Mouse (Mus musculus): ENCODE measurements at regions not wholly inside any gene's neighbourhood (a gene's known extent, or its start where the extent isn't known, plus 50 kb on each side); places are given as distances from the start of the nearest gene placed in this dataset.

DNA sequence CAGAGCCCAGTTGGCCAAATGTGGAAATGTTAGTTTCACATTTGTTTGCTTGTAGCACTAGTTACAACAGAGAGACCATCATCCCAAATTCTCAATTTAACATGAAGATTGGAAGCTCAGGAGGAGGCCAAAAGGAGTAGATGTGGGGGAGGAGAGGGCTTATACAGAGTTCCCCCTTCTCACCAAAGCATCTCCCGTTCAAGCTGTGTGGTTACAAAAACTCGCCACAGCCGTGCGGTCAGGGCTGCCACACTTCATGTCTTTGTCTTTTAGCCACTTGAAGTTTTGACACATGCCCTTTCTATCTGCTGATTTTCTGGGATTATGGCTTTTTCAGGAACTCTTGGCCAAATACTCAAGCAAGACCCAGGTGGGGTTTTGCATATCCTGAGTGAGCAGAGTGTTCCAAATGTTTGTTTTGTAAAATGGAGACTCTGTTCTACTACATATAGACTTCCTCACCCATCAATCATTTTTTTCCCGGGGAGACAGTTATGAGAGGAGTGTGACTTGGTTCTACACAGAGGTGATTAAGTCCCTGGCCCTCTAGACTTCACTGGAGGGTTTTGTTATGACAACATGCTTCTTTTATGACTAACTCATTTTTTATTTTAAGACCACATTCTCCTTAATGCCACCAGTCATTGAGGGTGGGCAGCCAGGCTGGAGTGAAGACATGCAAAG is 605.4 kb upstream of the Sall1 start:
- no peak for DNase-seq (ENCODE audit: low spot score)

DNA sequence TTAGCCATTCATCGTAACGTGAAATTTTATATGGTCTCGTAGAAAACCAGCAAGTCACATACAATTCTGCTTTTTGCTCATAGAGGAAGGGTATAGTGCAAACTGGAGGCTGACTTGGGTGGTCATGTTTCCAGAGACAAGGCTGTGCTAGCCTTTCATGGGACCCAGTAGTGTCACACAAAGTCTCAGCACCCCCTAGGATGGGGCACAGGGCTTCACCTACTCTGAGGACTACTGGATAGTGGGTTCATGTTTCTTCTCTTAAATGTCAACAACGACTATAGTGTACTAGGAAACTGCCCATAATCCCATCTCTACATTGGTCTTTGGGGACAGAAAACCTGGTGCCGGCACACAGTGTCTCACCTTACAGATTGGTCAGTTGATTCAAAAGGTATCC is 603.0 kb upstream of the Sall1 start:
- DNase-seq (ENCODE audit: low spot score), result no peak

DNA sequence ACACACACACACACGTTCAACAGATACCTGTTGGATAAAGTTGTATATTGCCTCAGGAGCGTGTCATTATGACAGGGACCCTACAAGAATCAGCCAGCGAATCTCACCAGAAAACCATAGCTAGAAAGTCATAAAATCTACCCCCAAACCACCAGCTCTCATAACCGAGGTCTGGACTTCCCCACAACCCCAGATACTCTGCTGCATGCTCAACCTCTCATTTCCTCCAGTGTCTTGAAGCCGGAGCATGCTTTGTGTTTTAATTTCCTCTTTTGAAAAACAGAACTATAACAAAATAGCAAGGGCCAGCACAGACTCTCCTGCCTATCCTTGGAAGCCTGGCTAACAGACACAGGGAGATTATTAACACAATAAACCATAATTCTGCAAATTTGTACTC is 597.4 kb upstream of the Sall1 start:
- no peak for DNase-seq (ENCODE audit: low spot score)

DNA sequence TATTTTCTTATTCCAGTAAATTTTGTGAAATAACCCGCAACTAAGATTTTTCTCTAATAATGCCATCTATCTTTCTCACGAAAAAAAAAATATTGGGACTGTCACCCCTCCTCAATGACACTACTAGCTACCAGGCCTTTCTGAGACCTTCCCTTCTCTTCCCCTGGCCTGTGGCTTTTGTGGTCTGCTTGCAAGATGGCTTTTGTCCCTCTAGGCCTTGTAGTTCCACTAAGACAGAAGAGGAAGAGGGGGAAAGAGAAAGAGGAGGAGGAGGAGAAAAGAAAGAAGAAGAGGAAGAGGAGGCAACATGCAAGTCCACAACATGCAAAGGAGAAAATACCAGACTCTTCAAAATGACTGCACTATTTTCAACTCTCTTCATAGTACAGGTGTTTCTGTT is 590.9 kb upstream of the Sall1 start:
- no peak for DNase-seq (ENCODE audit: low spot score)

- DNase-seq (ENCODE audit: low spot score), result no peak
Measured at GRCm38 (mm10) chr8:89632304-89632703, 588.3 kb upstream of the Sall1 start.

GRCm38 (mm10) chr8:89630540-89630939 is 586.6 kb upstream of the Sall1 start:
- no peak for DNase-seq (ENCODE audit: low spot score)

DNA sequence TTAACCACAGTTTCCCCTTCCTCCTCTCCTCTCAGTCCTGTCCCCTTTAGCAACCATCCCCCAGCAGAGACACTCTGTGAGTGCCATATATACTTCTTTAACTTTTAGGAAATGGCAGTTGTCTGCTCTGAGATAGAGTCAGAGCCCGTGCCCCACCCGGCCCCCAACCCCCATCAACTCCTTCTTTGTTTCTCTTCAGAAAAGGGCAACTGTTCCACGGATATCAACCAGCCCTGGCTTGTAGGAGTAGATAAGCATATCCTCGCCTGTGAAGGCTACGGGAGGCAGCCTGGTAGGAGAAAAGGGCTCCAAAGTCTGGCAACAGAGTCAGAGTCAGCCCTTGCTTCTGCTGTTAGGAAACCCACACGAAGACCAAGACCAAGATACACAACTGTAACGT is 574.1 kb upstream of the Sall1 start:
- DNase-seq (ENCODE audit: low spot score), result no peak

DNA sequence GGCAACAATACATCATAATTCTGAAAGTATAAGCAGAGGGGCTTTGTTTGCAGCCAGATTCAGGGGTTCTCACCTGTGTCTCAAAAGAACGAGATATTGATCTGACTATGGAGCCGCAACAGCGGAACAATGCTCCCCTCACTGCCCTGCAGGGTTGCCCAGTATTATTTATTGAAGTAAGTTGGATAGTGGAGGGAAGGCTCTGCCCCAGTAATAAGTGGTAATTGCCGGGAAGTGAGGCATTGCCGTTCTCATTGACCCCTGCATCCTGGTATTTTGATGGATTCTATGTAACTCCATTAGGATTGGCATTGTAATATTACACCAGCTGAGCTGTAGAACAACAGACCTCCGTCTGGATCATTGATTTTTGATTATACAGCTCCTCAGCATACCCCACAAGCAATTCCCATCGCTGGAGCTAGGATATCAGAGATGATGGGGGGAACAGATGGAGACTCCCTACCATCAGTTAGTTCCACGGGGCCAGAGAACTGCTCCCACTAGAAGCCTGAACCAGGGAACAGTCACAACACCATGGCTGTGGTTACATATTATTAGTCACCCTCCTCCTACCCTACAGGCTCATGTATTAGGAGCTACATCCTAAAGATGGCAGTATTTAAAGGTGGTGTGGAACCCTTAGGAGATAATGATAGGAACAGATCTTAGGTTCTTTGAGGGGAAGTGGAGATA is 572.0 kb upstream of the Sall1 start:
- no peak for DNase-seq (ENCODE audit: low spot score)

DNA sequence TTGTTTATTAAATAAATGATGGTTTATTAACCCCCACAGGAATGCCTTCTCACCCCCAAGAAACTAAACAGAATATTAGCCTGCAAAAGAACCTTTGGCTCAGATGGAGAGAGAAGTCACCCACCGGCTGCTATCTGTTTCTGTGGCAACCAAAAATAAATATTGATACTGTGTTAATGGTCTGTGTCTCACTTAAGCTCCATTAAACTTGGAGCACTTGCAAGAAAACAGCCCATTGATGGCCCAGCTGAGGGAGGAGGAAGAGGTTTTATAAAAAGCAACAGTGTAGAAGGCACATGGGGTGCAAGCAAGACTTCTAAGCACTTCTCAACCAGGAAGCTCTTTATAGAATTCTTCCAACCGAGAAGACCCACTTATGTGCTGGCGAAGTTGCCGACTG is 565.1 kb upstream of the Sall1 start:
- DNase-seq (ENCODE audit: low spot score), result no peak

DNA sequence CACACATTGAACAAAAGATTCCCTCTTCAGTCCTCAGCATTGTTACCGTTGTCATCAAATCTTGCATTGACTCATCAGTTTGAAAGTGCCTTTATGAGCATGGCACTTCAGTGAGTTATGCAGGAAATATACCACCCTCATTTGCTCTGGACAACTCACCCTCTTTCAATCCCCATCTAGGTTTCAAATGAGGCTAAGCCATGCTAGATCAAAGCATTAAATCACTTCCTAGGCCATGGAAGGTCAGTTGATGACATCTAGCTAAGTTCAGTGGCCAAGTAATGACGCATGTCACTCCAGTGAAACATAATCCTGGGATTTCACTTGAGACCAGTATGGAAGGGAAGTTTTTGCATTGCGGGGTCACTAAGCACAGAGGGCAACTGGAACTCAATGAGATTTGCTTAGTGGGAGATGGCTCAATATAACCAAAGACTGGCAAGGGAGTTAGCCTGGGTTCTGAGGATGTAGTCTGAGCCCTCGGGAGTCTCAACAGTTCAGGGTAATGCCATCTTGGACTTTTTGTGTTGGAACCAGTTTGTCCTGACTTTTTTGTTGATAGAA is 562.0 kb upstream of the Sall1 start:
- no peak for DNase-seq (ENCODE audit: low spot score)

DNA sequence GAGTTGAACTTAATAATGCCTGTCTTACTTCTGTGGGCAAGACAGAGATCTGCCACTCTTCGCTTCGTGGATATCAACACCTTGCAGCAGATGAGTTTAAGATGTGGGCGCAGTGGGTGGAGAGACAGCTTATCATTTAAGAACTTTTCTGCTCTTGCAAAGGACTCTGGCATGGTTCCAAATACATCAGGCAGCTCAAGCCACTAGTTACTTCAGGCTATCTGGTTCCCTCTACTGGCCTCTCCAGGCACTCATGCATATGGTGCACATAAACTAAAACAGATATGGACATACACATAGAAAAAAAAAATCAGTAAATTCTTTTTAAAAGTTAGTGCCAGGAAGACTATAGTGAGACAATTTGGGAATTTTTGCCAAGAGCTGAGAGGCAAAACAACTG is 560.5 kb upstream of the Sall1 start:
- DNase-seq (ENCODE audit: low spot score), result no peak

DNA sequence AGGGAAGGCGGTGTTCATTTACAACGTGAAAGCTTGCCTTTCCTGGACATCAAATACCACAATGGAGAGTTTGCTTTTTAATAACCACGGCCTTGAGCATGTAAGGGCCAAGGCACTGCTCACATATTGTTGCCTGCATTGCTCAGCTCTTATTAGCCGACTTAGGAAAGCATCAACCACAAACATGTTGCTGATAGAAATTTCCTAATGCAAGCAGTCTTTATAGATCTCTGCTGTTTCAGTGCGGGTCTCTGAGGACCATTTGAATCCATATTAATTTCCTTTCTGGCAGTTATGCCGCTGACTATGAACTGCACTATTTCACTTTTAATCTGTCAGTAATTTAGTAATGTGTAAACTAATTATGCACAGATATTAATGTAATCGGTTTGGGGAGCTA is 552.4 kb upstream of the Sall1 start:
- DNase-seq (ENCODE audit: low spot score), result no peak

DNA sequence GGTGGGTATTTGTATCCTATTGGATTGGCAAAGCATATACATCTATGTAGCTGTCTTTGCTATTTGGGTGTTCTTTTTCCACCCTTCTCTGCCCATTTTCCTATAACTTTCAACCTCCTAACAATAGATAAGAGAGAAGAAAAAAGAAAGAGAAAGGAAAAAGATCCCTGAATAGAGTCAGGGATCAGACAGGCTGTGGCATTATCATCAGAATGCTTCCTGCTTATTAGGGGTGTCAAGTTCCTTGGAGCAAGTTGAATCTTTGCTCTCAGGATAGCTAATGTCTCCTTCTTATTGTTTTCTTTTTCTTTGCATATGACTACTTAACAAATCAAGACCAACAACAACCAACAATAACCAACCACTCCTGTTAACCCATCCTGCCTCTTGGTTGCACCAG is 539.1 kb upstream of the Sall1 start:
- no peak for DNase-seq (ENCODE audit: low spot score)

GRCm38 (mm10) chr8:89582566-89582965 is 538.6 kb upstream of the Sall1 start:
- no peak for DNase-seq (ENCODE audit: low spot score)

DNA sequence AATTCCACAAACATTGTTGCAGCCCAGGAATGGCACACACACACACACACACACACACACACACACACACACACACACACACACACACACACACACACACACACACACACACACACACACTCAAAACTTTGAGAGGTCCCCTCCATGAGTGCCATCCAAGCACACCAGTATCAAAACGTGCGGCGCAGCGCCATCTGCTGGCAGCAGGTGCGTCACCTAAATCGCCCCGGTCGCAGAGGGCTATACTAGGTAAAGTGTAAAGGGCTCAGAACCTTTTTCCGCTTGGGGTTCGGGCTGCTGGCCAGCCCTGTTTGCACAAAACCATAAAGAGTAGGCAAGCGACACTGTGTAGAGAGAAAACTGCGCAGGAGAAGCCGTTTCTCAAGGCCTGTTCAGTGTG is 527.9 kb upstream of the Sall1 start:
- DNase-seq (ENCODE audit: low spot score), result no peak

- no peak for DNase-seq (ENCODE audit: low spot score)
Measured at GRCm38 (mm10) chr8:89570639-89571325, 526.8 kb upstream of the Sall1 start.

DNA sequence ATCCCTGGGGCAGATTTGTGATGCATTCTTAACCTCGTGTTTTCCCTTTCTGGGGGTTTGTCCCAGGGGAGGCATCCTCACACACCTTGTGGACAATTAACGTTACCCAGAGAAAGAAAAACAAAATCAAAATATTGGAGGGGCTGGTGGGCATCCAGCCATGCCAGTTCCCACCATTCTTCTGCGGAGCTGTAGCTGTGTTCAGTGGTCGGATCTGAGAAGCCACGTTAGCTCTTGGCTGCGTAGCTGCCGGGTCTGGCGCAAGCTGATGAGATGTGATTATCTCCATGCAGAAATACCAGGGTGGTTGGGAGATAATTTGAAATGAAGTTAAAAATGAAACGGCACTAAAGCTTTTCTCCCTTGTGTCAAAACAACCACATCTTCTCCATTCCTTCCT is 525.4 kb upstream of the Sall1 start:
- DNase-seq (ENCODE audit: low spot score), result no peak

DNA sequence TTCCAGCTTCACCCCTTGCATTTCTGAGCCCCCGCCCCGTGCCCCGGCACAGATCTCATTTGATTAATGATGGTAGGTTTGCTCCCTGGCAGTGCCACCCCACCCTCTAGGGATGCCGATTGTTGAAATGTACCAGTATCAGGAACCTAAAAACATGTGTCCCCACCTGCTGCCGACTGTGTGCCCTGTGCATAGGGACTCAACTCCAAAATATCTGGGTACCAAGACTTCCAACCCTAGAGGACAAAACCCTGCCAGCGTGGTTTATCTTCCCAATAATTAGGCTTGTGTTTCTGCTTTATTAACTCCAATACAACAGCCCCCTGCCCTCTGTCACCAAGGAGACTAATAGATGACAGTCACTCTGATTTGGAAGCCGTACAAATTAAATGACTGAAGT is 524.7 kb upstream of the Sall1 start:
- DNase-seq (ENCODE audit: low spot score), result no peak

GRCm38 (mm10) chr8:89566986-89567385 is 523.0 kb upstream of the Sall1 start:
- no peak for DNase-seq (ENCODE audit: low spot score)

DNA sequence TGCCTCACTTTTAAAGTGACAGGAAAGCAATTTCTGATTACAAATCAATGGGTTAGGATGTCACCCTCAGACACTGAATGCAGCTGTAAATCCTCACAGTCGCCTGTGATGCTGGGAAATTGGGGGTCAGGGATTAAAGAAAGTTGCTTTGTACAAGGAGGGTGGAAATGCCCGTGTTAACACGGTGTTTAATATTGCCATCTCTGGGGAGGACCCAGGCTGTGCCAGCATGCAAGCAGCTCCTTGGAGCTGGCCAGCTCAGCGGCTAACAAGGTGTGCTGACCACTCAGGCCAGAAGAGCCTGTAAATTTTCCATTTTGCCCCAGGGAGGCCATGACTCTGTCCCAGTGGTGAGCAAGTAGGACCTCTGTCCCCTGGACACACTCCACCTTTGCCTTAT is 522.5 kb upstream of the Sall1 start:
- no peak for DNase-seq (ENCODE audit: low spot score)

DNA sequence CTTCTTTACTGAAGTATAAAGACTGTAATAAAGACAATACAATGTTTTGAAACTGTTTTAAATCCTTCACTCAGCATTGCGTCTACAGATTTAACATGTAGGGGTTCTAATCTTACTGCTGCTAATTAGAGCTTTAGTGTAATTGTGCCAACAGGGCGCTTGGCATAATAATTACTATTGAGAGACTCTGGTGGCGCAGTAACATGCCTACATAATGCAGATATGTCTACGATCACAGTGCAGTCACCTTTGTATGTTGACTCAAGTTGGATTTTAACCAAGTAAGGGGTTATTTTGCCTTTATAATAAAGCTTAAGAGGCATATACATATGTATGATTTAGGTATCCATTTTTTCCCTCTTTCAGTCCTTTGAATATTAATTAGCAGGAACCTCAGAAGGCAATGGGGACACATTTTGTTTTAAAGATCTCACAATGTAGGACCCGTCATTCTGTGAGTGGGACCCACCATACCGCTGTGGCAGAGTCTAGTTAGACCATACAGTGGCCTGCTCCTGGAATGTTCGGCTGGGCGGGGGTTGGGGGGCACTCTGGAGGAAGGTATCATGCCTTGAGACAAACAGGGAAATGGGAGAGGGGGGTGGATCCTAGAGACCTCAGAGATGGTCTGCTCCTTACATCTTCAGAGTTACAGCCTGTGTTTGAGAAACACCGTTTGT is 521.3 kb upstream of the Sall1 start:
- no peak for DNase-seq (ENCODE audit: low spot score)

- no peak for DNase-seq (ENCODE audit: low spot score)
Measured at GRCm38 (mm10) chr8:89563544-89563943, 519.6 kb upstream of the Sall1 start.

DNA sequence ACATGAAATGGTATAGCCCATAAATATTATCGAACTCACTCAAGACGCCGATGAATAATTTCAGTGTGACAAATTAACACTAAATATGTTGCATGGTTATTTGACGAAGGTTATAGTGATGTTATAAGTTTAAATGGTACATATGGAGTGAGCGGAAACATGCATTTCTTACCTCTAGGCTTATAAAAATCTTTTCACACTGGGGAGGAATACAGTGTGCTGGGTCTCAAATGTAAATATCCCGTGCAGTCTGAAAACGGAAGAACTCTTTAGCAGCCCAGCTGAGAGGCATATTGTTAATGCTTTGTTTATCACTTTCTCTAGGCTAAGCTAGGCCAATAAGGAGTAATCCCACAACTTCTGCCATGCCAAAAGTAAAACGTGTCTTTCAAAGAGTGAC is 518.6 kb upstream of the Sall1 start:
- DNase-seq (ENCODE audit: low spot score), result no peak
